Mouse (Mus musculus): ENCODE measurements at regions not wholly inside any gene's neighbourhood (a gene's known extent, or its start where the extent isn't known, plus 50 kb on each side); places are given as distances from the start of the nearest gene placed in this dataset.

GRCm38 (mm10) chr3:35703528-35704327 lies 50.2 kb upstream of the Atp11b start:
- TF ChIP-seq POLR2A (IDR thresholded peaks at IDR 0.05; ENCODE audit: extremely low read depth, insufficient read depth, low read length) (no peak), CTCF (IDR thresholded peaks at IDR 0.05; ENCODE audit: extremely low read depth, insufficient read depth, low read length) (no peak)

All from cortical plate, adult 2 months (tissue).